Mouse (Mus musculus): ENCODE data around the gene Usp42.

GRCm38 (mm10) chr5:143731483-143732112 lies 482 bp downstream of the Usp42 start:
- TF ChIP-seq CTCF (conservative IDR thresholded peaks at IDR 0.05; ENCODE audit: insufficient read depth, insufficient read length, low read depth, low read length): no peak
- TF ChIP-seq POLR2A (IDR thresholded peaks at IDR 0.05; ENCODE audit: low read depth, low read length): no peak
